Mouse (Mus musculus) spleen, postnatal 4 days (tissue): ENCODE measurements at regions not wholly inside any gene's neighbourhood (a gene's known extent, or its start where the extent isn't known, plus 50 kb on each side); places are given as distances from the start of the nearest gene placed in this dataset.
"Not testable (repeated sequence)": the region's sequence is repeated elsewhere in the genome, so short reads cannot be mapped to it uniquely, and the experiment has no call there.

Experiments used
- DNase-seq, 2 experiments: peaks; one replicate each; pipeline ENCODE4 v3.0.0; 2022; ENCODE audit warnings: low spot score in 2 of 2

DNA sequence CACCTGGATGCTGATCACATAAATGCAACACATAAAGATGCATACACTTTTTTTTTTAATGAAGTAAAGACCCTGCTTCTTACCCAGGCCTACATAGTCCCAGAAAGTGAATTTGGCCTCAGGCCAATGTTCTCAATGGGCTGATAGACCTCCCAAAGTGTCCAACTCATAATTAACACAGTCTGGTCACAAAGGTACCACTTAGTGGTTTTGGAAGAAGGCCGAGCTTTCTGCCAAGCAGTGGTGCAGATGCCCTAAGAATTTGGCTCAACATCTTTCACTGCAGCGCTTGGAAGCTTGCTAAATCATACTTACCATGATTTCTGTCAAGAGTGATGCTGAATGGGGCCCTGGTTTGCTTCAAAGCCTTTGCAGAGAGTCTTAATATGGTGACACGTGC lies 706.4 kb upstream of the Rag2 start:
- DNase-seq = no peak

DNA sequence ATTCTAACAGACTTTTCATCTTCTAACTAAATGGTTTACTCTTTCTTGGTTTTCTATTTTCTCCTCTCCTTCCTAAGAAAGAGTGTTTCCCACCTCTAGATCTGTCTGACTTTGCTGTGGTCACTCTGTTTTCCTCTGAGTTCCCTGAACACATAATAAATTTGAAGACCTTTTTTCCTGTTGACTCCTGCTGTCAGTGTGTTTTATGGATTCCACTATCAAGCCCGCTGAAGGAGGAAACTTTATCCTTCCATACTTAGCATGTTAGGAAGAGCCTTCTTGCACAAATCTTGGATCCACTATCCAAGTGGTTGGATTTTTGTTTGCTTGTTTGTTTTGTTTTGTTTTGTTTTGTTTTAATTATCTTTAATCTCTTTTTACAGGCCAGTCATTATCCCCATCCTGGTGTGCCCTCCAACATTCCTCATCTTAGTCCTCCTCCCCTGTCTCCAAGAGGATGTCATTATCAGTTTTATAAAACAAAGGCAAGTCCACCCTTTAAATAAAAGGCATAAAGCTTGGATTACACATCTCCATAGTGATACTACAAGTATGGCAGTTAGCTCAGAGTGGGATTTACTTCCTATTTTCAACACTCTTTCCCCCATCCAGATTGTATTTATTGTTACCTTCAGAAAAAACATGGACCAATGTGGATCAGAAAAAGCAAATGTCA lies 704.8 kb upstream of the Rag2 start:
- DNase-seq = no peak

DNA sequence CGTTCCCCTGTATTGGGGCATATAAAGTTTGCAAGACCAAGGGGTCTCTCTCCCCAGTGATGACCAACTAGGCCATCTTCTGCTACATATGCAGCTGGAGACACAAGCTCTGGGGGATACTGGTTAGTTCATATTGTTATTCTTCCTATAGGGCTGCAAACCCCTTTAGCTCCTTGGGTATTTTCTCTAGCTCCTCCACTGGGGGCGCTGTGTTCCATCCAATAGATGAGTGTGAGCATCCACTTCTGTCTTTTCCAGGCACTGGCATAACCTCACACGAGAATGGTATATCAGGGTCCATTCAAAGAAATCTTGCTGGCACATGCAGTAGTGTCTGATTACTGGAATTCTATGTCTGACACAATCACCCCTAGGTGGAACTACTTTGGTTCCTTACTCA lies 675.9 kb upstream of the Rag2 start:
- not testable (repeated sequence) for DNase-seq

DNA sequence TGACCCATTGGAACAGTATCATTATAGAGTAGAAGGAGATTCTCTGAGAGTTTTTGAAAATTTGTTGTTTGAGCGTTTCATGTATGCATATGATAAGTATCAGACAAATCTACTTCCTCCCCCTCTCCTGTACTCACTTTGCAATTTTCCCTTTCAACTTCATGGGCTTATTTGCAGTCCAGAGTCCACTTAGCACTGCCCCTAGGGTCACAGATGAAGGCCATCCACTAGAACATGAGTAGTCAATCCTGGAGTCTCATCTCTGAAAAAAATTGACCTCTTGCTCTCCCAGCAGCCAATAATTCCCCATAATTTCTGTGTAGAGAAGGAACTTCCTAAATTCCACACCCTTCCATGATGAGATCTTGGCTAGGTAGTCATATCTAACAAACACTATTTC lies 665.1 kb upstream of the Rag2 start:
- no peak for DNase-seq

DNA sequence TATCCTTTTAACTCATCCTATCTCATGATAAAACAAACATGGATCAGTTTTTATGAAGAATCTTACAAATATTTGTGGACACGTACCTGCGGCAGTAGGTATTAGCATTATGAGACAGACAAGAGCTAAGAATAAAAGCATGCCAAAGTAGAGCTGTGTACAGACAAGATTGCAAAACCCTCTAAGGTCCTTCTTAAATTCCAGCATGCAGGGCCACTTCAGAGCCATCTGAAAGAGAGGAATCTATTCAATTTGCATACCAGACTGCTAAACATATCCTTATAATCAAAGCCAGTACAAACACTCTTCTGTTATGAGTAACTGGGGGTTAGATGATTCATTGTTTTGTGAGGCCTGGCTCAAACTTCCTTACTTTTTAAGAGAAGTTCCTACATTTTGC lies 659.9 kb upstream of the Rag2 start:
- DNase-seq = no peak

DNA sequence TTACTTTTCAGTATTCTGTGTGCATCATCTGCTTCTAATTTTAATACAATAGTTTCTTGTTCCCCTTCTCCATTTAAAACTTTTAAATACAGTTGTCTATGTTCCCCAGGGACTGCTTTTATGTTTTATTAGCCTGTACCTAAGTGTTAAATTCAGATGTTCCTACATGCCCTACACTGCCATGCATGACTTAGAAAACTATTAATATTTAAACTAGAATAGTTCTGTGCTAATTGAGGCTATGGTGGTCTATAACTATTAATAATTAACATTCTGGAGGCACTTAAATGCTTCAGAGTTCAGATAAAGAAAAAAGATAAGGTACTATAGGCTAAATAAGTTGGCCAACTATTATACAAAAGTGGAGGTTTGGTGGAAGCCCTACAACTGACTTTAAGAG lies 647.3 kb upstream of the Rag2 start:
- no peak for DNase-seq

DNA sequence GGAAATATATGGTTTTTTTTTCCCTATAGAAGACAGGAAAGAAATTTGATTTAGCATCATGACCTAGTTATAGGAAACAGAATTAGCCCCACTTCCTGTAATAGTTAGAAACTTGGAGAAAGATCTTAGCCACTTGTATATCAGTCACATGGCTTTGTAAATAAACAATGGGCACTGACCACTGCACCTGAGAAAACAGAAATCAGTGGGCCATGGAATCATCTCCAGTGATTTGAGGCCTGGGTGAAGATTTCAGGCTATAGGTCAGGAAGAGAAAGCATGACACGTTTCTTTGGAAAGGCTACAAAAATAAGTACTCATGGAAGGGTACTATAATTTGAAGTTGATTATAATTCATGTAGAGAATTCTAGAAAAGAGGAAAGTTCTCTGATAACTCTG lies 642.2 kb upstream of the Rag2 start:
- DNase-seq = no peak

DNA sequence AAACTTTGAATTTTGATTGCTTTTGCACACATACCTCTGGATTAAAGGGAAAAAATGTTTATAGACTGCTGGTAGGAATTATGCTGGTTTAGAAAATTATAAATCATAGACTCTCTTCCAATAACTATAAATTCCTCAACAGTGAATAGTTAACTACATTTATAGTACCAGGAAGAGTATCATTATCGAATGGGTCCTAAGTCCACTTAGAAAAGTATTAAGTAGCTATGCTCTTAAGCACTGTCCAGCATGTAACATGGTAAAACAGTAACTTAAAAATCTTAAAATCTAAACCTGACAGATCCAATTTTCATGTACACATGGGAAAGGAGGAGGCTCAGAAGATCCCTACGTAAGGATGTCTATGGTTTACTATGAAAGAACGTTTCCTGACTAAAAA lies 609.2 kb upstream of the Rag2 start:
- DNase-seq = no peak

DNA sequence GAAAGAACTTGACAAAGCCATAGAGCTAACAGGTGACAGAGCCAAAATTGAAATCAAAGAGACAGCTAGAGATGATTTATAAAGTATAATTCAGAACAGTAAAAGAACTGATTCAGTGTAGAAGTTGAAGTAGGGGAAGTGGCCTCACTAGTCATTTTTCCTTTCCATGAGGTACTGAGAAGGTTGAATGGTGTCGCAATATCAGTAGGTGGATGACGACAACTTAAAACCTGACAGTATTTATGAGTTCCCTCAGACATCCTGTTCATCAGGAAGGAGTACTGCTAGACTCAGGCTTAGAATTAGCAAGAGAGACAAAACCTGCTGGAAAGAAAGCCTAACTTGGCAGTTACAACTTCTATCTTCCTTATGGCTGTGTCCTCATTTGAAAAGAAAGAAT lies 605.1 kb upstream of the Rag2 start:
- DNase-seq = no peak

DNA sequence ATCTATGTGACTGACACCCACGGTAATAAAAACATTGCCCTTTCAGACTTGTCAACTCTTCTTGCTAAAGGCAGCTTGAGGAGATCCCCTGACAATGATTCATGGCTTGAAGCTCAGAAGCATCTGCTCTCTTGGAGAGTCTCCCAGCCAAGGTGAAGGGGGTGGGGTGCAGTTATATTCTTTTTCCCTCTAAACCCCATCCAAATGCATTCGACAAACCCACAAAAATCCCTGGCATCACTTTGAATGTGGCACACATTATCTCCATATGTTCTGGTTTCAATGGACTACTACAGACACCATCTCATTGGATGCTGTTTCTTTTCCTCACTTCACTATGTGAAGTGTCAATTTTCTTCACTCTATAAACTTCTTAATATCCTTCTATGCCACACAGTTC lies 603.0 kb upstream of the Rag2 start:
- no peak for DNase-seq

DNA sequence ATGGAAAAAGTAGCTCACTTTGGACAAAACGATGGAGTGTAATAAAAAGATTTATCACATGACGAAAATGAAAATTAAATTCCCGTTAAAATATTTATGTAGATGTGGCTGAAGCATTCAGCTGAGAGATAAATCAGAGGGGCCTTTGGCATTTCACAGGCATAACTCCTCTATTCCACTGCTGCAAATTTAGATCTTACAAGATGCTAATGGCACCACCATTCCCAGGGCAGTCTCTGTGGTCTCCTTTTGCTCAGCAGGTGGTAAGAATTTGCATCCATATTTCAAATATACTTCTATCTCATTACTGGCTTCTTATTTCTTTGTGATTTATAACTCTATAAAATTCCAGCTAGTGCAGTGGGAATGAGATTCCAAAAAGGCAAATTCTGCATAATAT lies 581.5 kb upstream of the Rag2 start:
- DNase-seq = no peak

DNA sequence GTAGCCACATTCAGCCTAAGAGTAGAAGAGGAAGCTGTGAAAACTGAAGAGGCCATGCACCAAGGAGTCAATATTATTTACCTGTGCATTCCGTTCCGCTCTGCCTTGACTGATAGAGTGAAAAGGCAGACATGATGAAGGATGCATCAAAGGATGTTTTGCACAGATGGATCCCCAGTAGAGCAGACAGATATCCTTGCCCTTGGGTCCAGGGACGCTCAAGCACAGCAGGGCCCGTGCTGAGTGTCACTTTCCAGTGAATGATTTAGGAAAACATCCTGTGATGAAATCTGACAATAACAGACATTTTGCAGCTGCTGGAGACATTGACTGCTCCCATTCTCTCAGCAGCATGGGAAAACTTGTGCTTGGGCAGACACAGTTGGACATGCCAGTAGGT lies 561.6 kb upstream of the Rag2 start:
- DNase-seq = no peak

DNA sequence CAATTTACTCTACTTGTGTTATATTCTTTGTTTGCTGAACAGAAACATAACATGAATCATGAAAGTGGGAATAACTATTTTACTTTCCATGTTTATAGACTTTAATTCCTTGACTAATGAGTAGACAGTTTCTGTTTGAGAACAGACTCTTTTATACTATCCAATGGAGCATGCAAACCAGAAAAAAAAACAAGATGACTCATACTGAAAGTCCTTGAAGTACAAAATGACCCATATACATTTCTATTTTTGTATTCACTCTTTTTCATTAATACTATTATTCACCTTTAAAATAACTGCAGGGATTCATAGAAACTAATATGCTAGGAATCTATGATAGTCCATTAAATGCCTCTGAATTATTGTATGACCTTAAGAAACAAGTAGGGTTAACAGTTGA lies 549.5 kb upstream of the Rag2 start:
- DNase-seq = no peak

DNA sequence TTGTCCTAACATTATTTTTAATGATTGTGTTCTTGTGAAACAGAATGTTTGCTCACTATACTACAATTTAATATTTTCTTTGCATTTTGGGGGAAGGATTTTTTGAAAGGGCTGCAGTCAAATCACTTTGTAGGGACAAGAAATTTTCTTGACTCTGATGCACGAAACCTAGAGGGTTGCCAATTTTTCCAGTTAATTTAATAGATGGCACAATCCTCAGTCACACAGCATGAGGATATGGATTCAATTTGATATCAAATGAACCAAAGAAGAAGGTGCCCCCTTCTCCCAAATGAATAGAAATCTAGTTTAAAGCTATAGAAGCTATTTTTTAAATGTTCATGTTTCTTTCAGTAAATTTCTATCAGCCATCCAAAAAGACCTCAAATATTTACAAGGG lies 544.3 kb upstream of the Rag2 start:
- DNase-seq = no peak

DNA sequence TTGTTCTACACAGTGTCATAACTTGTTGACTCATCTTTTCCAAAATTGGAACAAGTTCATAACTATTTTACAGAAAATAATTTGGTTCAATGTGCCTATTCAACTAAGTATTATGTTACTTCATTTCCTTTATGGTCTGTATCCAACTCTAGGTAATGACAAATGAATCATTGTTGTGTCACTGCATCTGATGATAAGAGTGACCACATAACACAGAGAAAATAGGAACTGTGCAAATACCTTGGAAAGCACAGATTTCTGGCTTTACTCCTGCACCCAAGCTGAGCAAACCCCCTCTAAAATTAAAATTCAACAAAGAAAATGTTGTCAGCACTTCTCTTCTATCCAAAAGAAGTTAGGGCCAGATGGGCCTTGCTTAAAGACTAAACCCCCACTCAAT lies 540.7 kb upstream of the Rag2 start:
- DNase-seq = no peak

DNA sequence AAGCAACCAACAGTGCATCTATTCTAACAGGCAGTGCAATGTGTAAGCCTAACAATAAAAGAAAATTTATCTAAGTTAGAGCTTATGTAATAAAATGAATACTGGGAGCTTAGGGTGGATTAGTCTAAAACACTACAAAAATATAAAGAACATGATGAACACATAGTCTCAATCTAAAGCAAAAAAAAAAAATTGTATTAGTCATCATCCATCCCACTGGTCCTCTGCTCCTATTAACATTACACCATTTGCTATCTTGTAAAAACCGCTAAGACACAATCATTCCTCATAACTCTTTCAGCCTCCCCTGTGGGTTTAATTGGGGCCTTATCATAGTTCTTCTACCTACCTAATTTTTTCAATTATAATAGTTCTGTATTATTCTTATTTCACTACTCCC lies 539.9 kb upstream of the Rag2 start:
- no peak for DNase-seq

DNA sequence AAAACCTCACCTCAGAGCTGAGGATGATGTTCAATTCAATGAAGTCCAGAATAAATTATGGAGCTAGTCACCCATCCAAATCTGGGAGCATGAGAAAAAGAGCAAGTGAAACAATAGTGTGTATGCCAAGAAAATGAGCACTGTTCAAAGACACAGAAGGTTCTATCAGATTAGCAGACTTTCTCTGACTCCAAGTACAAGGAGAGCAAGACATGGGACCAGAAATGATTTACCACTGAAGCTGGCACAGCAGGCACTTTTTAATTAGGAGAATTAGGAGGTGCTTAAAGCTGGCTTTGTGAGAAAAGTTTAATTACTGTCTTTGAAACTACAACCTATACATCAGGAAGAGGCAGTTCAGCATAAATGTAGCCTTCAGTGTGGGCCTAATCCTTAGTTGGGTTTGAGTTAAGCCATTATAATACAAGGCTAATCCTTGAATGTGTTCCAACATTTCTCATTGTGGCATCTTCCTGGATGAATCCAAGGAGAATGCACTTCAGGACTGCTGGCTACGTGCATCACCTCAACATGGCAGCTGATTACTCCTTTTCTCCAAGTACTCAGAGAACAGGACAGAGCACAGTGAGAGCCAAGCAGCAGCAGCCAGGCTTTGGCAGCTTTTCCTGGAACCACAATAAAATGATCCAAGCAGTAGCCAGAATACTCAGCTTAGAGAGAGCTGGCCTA lies 517.2 kb upstream of the Rag2 start:
- DNase-seq = no peak

DNA sequence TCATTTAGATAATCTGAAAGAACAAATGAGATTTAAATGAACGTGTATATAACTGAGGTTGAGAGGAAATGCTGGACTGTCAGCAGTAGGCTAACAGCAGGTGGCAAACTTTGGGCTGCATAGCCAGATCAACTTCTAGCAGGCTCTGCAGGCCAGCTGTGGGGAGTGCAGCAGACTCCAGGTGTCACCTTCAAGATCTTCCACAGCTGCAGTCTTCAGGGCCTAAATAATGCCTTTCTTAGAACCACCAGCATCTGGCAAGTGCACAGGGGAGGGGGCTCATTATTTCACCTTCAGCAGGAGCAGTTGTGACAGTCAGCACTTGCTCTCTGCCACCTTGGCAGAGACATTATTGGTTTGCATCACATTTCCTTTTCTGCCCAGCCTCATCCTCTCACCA lies 487.7 kb upstream of the Rag2 start:
- no peak for DNase-seq

DNA sequence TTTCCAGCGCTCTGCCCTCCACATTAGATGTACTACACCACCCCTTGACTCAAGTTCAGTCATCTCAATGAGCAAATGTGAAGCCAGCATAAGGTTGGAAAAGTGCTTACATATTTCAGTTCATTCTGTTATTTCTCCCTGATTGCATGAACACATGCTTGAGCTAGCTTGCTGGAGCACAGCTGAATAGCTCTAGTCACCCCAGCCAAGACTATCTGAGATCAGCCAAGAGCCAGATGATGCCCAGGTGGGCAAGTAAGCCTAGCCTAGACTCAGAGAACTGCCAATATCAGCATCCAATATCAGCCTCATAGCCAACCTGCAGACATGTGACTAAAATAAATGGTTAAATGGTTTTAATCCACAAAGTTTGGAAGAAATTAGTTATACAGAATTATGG lies 484.6 kb upstream of the Rag2 start:
- DNase-seq = no peak

DNA sequence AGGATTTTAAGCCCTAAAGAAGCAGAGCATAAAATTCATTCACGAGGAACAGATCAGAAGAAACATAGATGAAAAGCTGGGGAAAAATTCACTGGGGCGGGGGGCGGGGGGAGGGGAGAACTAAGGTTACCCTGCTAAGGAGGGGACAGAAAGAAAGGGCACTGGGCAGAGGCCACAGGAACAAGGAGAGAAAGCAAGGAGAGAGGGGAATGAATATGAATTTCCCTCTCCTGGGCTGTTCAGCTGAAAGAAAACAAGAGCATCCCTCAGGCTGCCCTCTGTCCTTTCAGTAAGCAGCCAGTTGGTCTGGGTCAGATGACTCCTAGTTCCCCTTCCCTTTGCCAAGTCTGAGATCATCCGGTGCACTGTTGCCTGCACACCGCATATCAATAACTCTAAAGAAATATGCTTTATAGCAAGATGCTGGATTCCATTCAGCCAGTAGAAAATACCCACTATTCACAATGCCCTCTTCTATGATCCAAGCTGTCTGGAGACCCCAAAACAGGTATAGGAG lies 467.7 kb upstream of the Rag2 start:
- DNase-seq = no peak

DNA sequence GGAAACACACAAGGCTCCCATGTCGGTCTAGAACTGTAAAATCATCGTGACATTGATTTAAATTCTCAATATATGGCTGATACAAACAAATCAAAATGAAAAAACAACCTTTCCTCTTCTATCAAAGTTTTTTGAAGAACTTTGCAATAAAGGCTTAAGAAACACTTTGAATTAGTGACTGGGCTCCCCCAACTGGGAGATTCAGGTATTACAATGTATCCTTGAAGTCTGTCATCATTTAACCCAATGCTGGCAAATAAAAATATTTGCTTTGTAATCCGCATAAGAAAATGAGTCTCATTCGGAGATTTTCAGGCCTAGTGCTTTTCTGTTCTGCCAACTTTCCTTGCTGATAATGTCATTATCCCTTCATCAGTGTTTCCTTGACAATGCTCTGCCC lies 465.2 kb upstream of the Rag2 start:
- no peak for DNase-seq

DNA sequence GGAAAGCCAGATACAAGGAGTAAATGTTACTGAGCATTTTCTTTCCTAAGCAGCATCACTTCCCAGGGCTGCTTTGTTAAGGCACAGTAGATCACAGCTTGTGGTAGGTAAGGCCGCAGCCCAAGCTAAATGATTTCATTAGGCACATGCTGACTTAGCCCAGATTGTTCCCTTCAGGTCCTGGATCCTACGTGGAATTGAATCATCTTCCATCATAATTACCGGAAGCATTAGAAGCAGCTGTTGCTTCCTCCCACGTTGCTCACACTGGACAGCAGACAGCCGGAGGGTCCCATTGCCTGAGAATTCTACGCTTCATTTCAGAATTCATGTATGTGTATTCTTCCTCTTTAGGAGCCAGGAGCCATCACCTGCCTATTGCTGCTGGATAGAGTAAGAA lies 458.6 kb upstream of the Rag2 start:
- DNase-seq = no peak

DNA sequence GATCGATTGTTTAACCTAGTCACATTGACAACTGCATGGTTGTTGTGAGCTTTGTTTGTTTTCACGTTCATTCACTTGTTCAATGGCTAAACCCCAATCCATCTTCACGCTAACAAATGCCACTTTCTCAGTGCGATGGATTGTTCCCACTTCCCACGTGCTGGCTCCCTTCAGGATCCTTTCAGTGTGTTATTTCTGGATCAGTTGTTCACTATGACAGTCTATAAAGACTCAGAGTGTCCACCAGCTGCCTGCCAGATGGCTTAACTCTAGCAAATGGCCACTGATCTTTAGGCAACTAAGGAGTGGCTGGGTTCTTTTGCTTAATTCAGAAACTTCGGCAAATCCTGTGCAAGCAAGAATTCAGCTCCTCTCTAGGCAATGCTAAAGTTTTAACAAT lies 451.7 kb upstream of the Rag2 start:
- DNase-seq = no peak

DNA sequence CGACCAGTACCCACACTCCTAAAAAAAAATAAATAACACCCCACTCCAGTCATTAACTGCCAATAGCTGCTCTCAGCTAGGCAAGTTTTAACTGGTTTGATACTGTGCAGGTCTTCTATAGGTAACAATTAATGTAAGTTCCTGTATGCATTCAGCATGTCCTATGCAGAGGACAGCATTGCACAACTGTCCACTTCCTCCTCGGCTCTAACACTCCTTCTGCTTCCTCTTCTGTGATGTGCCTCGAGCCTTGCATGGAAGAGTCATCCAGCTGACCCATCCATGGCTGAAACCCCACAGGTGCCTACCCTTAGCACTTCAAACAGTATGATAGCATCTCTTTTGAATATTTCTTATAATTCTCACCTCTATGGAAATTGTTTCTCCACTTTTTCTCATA lies 449.4 kb upstream of the Rag2 start:
- no peak for DNase-seq
